Mouse (Mus musculus) T-helper 1 cell (primary cell): ENCODE measurements around the gene Prl7b1.

Experiments
- in situ Hi-C: fragments of 300-600 bp; cut with MboI, MseI; formaldehyde crosslinking; loops from one replicate; pipeline ENCODE4 v1.15.1; 2025; ENCODE audit warnings: high pct_unique_total_duplicates

Gene Prl7b1

GRCm38 (mm10) chr13:27610482-27610881 lies at the start of gene Prl7b1:
TSS of gene Prl7b1 (minus strand) at chr13:27610582.
- in situ Hi-C loops = no loop called here

- in situ Hi-C loops = no loop called here
Observed at GRCm38 (mm10) chr13:27642393-27642792, 32.0 kb upstream of the Prl7b1 start, which contains the start of gene Prl7a1. TSS of gene Prl7a1 (minus strand) at chr13:27642493.

- in situ Hi-C loops = no loop called here
Observed at GRCm38 (mm10) chr13:27582071-27582470, 28.3 kb downstream of the Prl7b1 start, which contains the start of gene Prl8a1. TSS of gene Prl8a1 (minus strand) at chr13:27582171.

- in situ Hi-C loops = no loop called here
Observed at GRCm38 (mm10) chr13:27564506-27564905, 45.9 kb downstream of the Prl7b1 start, which contains the start of gene Prl8a9. TSS of gene Prl8a9 (minus strand) at chr13:27564606.

- in situ Hi-C loops = no loop called here
Observed at GRCm38 (mm10) chr13:27553336-27553735, 57.0 kb downstream of the Prl7b1 start.
